Mouse (Mus musculus) layer of hippocampus, postnatal 25 days (tissue): ENCODE results near the gene Casp9. TPM values are rescaled to one million over a fixed set of nuclear protein-coding genes. Genes with fewer than 3 reads are reported as not detected.
A peak's percentile ranks its signal among the peaks of the same experiment; 100 is the strongest.
"Not testable (repeated sequence)": the region's sequence is repeated elsewhere in the genome, so short reads cannot be mapped to it uniquely, and the experiment has no call there.

ENCODE experiments used
- DNase-seq, 2 experiments: peaks; one replicate each; pipeline ENCODE4 v3.0.0; 2022; ENCODE audit warnings: mixed read lengths in 2 of 2, low spot score in 1 of 2; ENCODE audit errors: extremely low spot score in 1 of 2
- total RNA-seq, 2 experiments: library from RNA; stranded (reverse); gene quantifications; 2 replicates each; pipeline ENCODE4 v1.2.3; 2021

Casp9 gene
- 10 to 100 TPM; 21.6 to 23.4 TPM for total RNA-seq

DNA sequence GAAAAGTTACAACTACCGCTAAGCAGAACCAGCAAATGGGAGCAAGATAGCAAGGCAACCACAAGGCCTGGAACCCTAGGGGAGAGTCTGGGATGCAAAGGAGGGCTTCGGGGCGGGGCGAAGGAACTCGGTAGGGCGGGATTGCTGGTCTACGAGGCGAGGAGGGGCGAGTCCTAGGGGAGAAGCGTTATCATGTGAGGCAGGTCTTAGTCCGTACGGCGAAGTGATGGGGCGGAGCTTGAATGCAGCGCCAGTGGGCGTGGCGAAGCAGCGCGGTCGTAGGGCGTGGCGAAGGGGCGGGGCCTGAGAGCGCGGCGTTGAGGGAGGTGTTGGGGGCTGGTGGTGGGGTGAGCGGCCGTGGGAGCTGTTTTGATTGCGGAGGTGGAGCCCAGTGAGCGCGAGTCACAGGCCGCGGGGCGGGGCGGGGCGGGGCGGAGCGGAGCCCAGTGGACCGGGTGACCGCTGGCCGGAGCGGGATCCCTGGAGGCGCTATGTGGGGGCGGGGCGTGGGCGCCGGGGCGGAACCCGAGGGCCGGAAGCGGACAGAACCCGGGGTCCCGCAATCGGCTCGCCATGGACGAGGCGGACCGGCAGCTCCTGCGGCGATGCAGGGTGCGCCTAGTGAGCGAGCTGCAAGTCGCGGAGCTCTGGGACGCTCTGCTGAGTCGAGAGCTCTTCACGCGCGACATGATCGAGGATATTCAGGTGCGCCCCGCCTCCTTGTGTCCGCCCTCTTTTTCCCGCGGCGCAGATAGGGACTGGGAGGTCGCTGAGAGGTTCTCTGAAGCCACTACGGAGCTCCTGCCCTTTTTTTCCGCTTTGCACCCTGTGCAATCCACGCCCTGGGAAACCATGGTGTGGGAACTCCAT is at the start of gene Casp9:
Gene Casp9 (plus strand): TSS at position 331 of the 870 bp plus-strand sequence.
- DNase-seq, result peak; percentile 89 to 91

DNA sequence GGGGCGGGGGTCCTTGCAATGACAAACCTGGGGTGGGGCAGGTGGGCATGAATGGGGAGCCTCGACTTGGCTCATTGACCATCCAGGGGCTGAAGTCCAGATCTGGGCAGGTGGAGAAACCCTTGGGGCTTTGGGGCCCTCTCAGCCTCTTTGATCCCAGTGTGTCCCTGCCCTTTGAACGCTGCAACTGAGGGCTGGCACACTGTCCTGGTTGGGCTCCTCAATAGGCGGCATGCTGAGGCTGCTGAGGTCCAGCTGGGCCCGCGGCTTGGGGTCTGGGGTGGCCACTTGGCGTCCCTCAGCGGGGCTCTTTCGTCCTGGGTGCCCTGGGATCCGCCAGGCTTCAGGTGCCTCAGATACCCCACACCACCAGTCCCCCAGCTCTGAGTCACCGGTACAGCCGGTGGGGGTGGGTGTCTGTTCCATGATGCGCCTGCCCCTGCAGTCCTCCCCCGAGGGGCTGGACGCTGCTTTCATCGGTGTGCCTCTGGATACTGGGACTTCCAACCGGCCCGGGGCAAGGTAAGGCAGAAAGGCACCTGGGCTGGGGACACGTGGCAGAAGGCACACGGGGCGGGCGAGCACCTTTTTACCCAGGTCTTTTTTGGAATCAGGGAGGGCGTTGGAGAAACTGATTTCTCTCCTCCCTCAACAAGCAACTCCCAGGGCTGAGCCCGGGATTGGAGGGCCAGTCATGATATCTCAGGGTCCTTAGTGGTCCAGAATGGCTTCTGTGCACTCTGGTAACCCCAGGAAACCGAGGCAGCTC is 46.6 kb upstream of the Casp9 start, which contains the start of gene Agmat:
Gene Agmat (plus strand): TSS at position 95 of the 769 bp plus-strand sequence.
- DNase-seq, result no peak

DNA sequence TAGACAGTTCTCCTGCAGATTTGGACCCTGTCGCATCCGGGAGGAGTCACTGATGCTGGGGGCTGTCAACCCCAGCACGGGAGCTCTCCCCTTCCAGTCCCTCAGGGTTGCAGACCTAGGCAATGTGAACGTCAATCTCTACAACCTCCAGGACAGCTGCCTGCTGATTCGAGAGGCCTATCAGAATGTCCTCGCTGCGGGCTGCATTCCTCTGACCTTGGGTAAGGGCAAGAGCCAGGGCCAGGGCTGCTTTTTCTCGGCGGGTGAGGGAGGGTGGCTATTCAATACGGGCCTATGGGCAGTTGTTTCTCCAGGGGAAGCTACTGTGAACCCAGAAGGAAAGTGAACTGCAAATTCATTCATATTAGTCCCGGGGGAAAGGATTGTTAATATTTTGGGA is 43.9 kb upstream of the Casp9 start:
- DNase-seq, result no peak

DNA sequence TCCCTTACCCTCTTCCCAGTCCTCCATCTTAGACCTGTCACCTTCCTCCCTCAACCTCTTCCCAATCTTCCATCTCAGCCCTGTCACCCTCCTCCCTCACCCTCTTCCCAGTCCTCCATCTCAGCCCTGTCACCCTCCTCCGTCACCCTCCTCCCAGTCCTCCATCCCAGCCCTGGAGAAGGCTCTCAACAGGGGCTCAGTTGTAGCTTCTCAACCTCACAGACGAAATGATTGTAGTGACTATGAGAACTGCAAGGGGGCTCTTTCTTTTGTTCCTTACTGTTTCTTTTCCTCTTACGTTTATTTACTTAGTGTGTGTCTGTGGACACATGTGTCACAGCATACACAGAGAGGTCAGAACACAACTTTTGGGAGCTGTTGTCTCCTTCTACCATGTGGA is 42.6 kb upstream of the Casp9 start:
- no peak for DNase-seq

DNA sequence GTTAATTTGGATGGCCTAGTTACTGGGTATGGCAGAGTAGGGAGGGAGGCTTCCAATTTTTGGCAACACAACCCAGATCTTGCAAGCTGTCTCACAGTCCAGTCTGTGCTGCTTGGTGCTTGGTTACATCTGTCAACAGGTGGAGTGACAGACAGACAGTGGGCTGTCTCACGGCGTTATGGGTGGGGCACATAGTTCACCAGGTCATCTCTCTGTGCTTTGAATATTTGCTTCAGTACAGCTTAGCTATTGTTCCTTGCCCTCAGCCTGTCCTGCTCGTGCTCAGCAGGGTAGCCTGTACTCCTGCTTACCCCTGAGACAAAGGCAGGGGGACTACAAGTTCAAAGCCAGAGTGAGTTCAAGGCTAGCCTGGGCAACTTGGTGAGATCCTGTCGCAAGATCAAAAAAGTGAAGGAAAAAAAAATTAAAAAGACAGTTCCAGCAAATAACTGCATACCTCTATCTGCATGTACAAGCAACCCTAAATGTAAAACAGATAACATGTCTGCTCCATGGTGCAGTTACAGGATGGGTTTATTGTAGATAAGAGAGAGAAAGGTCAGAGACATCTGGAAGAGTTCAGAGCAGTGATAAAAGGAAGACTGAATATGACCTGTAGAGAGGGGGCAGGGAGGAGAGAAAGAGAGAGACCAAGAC is 41.9 kb upstream of the Casp9 start:
- DNase-seq, result no peak

DNA sequence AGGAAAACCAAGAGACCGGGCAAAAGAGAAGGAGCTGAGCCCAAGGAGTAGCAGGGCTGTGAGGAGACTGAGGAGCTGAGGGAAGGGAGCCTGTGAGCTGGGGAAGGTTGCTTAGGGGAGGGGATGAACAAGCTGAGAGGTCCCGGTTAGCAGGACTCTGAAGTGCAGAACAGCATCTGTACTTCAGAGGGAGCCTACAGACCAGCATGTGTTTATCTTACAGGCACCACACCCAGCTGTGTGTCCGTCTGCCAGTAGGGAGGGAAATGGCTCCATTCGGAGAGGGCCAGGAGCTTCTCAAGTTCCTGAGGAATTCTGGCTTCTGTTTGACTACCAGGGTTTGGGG is 41.4 kb upstream of the Casp9 start:
- DNase-seq, result no peak

DNA sequence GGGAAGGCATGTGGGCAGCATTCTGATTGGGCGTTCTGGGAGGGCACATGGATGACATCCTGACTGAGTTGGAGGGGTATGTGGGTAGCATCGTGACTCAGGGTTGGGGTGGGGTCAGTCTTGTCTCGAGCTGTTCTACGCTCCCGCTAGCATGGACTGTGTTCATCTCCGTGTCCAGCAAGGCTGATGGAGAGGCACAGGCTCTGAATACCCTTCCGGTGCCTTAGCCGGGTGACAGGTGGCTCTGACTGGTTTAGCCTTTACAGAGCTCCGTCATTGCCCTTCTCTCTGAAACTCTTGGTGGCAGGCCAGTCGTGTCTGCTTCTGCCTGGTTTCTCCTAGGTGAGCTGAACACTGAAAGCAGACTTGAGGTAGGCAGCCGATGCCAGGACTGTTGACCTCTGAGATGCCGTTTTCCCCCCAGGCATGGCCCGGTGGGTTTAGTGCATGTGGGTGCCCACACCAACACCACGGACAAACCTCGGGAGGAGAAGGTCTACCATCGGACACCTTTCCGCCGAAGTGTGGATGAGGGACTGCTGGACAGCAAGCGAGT is 38.0 kb upstream of the Casp9 start:
- no peak for DNase-seq

DNA sequence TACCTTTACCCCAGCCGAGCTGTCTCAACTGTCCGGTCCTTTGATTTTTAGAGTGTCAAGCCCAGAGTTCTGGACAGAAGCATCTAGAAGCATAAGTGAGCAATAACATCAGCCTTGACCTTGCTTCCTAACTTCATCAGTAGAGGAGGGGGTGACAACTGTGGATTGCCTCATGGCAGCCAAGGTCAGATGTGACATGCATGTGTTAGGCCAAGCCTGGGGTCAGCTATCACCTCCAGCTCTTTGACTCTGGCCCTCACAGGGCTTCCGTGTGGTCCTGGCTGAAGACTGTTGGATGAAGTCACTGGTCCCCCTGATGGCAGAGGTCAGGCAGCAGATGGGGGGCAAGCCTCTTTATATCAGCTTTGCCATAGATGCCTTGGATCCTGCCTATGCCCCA is 36.3 kb upstream of the Casp9 start:
- no peak for DNase-seq

DNA sequence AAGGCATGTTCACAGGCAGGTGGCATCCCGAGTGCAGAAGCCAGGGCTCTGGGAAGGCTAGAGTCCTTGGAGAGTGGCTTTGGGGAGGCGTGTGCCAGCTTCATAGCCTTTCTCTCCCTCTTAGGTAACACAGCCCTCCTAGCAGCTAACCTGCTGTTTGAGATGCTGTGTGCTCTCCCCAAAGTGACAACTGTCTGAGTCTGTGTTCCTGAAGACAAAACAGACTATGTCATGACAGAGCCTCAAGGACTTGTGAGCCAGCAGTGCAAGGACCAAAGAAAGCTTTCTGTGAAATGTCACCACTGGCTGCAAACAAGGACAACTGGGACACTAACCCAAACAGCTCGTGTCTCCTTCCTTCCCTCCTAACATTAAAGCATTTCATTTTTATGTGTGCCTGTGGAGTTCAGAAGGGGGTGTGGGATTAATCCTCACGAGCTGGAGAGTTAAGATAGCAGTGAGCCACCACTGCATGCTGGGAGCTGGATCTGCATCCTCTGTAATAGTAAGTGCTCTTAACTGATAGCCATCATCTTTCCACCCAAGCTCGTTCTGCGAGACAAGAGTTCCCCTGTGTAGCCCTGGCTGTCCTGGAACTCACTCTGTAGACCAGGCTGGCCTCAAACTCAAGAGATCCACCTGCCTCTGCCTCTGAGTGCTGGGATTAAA is 34.4 kb upstream of the Casp9 start:
- DNase-seq, result no peak

DNA sequence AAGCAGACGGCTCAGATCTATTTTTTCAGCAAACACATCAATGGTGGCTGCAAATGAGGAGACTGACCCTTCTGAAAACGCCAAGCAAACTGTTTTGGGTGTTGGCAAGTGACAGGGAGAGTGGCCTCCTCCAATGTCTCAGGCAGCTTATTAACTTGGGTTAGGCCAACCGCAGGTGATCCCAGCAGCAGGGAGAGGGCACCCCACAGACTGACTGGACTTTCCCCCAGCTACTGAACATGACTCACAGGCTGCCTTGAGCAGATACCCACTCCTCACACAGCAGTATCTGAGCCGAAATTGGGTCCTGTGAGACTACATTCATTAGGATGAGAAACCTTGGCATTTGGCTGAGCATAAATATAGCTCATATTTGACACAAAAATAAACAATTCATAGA is 32.5 kb upstream of the Casp9 start:
- DNase-seq, result no peak

DNA sequence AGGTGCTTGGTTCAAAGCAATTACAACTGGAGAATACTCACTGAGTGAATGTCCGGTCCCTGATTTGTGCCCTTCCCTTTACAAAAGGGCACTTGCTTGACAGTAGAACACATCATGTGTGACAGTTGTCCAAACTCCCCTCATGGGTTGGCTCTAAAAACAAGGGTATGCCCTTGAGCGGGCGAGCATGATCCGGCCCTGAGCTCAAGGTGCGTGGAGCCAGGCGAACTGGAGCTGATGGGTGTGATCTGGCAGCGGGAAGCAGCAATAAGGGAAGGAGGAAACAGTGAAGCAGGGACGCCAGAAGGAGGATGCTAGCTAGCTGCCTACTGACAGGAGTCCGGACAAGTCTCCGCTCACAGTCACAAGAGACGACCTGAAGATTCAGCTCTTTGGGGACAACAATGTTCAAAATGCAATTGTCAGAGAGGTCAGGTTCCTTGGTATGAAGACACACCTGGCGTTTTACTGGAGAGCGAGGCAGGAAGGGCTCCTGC is 31.3 kb upstream of the Casp9 start:
- no peak for DNase-seq

DNA sequence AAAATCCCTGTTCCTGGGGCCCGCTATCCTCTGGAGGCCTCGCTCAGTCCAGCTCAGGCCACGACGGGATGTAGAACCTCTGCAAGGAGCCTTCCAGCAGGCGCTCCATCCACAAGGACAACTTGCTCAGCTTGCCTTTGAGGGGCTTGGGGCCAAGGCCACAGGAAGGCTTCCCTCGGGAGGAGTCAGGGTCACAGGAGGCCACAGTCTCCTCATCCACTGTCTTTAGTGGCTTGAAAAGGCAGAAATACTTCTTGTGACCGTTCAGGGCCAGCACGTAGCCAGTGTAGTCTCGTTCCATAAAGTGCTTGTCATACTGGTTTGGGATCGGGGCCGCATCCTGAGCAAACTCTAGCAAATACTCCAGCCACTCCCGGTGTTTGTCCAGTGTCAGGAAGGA is 29.9 kb upstream of the Casp9 start:
- DNase-seq, result no peak

DNA sequence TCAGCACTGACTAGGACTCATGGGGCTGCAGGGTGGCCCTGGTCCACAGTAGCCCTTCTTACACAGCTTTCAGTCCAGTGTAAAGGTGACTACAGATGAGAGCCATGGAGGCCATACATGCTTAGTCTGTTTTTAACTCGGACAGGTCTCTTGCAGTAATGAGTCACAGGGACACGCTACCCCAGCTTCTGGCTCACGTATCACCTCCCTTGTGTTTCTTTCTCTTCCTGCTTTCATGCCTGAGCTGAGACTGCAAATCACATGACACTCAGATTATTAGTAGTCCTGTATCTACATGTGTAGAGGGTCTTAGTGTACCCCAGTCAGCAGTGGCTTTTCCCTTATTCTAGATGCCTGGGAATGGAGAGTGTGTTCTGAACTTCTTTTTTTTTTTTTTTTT is 28.4 kb upstream of the Casp9 start:
- DNase-seq, result no peak

DNA sequence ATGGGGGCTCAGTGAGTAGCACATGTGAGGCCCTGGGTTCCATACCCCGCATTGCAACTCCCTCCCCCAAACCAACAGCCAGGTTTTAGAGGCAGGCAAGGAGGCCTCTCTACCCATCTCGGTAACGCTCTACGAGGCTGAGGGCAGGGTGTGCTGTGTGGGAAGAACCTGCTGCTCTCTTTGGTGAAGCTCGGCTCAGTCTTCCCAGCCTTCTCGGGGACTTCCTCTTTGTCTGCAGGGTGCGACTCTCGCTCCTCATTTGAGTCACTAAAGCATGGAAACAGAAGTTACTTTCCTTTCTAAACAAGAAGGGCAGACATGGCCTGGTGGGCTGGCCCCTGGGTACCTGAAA is 27.1 kb upstream of the Casp9 start:
- no peak for DNase-seq

DNA sequence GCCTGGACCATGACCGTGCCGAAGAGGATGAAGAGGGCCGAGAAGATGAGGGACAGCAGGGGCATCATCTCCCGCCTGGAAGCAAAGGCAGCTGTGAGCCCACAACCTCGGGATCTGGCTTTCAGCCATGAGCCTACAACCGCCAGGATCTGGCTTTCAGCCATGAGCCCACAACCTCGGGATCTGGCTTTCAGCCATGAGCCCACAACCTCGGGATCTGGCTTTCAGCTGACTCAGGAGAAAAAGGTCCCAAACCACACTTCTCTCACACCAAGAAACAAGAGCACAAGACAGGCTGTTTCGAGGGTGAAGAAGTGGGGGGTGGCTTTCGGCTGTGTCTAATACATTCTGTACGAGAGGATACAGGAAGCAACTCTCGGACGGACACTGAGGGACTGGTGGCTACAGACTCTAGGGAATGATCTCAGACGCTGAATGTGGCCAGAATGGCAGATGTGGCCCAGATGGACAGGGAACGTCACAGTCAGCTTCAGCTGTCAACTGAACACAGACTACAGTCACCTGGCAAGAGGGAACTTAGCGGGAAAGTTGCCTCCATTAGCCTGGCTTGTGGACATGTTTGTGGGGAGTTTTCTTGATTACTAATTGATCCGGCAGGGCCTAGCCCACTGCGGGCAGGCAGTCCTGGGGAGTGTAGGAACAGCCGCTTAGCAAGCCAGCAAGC is 26.6 kb upstream of the Casp9 start:
- no peak for DNase-seq

DNA sequence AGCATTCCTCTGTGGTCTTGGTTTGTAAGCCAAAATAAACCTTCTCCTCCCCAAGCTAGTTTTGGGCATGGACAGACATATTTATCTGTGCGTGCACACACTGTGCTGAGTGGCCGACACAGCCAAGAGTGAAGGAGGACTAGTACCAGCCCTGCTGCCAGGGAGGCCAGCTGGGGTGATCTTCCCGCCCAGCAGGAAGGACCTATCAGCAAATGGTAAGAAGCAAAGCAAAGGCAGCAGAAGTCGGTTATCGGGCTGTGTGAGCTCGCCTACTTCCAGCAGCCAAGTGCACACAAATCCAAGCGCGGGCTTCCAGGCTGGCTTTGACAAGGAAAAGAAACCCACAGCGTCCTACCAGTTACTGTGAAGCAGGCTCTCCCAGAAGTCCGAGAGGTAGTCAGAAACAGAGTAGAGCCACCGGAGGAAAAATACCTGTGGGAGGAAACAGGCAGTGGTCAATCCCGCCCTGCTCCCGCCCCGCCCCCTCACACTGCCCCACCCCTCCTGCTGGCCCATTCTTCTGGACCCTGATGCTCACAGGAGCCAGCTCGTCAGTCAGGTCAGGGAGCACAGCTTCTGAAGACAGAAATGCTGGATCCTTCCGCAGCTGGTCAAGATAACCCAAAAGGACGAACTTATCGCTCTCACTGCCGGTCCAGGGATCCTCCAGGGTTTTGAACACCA is 25.9 kb upstream of the Casp9 start:
- no peak for DNase-seq

DNA sequence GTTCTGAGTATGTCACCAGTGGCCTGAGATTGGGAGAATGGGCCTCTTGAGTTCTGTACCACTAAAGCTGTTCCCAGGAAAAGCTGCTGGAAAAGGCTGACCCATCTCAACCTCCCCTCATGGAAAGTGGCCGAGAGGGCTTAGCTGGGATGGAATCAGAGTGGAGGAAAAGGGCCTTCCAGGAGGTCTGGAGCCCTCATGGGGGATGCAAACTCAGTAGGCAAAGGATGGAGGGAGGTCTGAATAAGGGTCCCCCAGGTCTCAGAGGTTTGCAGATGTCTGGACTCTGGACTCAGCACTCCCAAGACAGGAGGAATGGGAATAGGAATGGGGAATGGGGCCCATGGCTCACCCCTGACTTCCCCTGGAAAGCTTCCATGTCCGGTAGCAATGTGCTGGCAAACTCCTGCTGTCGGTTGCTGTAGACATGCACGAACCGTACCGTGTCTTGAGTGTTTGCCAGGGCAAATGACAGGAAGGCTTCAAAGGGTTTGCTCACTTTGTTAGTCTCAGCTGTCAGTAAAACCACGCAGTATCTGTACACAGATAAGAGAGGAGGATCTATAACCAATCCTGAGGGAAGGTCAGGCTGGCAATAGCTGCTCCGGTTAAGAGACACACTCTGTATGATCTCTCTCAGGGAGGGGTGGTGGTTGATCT is 23.8 kb upstream of the Casp9 start:
- no peak for DNase-seq

DNA sequence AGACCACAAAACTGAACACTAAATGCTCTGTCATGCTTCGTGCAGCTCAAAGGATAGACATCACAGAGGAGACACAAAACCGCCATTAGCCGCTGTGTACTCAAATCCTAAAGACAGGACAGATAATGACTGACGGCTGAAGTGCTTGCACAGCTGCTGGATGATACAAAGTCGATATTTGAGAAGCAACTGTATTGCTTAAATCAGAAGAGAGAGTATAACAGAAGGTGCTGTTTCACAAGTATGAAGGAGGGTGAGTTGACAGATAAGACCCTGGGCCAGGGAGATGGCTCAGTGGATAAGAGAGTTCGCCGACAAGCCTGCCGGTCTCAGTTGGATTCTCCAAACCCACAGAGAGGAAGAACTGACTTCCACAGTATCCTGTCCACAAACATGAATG is 21.6 kb upstream of the Casp9 start:
- no peak for DNase-seq

DNA sequence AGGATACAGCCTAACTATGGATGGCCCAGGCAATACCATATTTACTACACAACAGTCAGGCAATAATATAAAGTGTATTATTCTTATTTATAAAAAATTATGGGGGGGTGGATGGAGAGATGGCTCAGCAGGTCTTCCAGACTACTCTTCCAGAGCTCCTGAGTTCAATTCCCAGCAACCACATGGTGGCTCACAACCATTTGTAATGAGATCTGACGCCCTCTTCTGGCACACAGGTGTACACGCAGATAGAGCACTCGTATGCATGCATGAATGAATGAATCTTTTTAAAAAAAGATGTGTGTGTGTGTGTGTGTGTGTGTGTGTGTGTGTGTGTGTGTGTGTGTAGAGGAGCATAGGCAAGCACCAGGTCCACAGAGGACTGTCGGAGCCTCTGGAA is 20.4 kb upstream of the Casp9 start:
- not testable (repeated sequence) for DNase-seq
